Mouse (Mus musculus): ENCODE results near the gene Nosip. TPM values are rescaled to one million over a fixed set of nuclear protein-coding genes. Genes with fewer than 3 reads are reported as not detected.

The Nosip gene
- polyA plus RNA-seq, 1 experiment, result 165 TPM

DNA sequence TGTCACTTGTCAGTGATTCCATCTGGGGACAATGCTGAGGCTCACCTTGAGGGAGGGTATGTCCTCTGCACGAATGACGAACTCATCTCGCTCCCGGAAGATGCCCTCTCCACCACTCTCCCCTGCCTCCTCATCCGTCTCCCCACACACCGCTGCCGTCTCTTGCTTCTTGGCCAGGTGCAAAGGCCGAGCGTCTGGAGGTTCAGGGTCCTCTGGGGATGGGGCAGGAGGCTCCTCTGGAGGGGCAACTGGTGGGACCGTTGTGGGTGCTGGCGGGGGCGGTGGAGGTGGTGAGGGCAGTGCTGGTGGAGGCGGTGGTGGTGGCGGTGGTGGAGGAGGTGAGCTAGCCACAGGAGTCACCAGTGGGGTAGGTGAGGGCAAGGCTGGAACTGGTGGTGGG is 18.9 kb upstream of the Nosip start:
- no peak overlapping the region for H3K27ac ChIP-seq (ENCODE audit: control insufficient read depth, insufficient read depth, low read length)
- WGBS, result 98% methylated on average over 13 of the region's 14 CpGs
- DNase-seq, result no peak
- TF ChIP-seq POLR2A (IDR thresholded peaks at IDR 0.05; ENCODE audit: control insufficient read depth, extremely low read depth, insufficient read depth, low read length, poor library complexity), result no peak
- TF ChIP-seq CTCF (IDR thresholded peaks at IDR 0.05; ENCODE audit: borderline replicate concordance, control insufficient read depth, extremely low read depth, insufficient read depth, low read length, poor library complexity), result no peak
- peaks cover 79% of the 10 kb centered on the region for H3K36me3 ChIP-seq (ENCODE audit: control insufficient read depth, insufficient read depth, low read length)
- no peaks in the 10 kb centered on the region for H3K4me1 ChIP-seq (replicated peaks; ENCODE audit: control insufficient read depth, insufficient read depth, low read length)
- no peaks in the 10 kb centered on the region for H3K27me3 ChIP-seq (ENCODE audit: control insufficient read depth, insufficient read depth, low read length)
- H3K4me3 ChIP-seq (ENCODE audit: control insufficient read depth, insufficient read depth, low read length), result no peak overlapping the region

DNA sequence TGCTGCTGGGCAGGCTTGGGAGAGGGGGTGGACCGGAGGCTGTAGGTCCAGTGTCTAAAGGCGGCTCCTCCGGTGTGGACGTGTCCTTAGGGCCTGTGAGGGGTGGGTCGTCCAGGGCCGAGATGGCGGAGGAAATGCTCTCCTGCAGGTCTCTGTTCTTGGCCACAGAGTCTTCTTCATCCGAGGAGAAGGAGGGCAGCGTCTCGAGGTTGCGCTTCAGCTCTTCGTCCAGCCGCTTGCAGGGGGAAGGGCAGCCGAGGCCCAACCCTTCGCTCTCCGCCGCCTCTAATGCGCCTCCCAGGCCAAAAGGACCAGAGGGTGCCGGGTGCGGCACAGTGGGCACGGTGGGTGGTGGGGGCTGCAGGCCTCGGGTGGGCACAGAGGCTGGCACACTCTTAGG is 16.5 kb upstream of the Nosip start:
- 95% methylated on average over 22 of the region's 22 CpGs for WGBS
- H3K36me3 ChIP-seq (ENCODE audit: control insufficient read depth, insufficient read depth, low read length), result peaks cover 84% of the 10 kb centered on the region
- H3K4me3 ChIP-seq (ENCODE audit: control insufficient read depth, insufficient read depth, low read length), result no peak overlapping the region
- H3K4me1 ChIP-seq (replicated peaks; ENCODE audit: control insufficient read depth, insufficient read depth, low read length), result no peaks in the 10 kb centered on the region; the same call in 1 of the 2 replicates
- TF ChIP-seq POLR2A (IDR thresholded peaks at IDR 0.05; ENCODE audit: control insufficient read depth, extremely low read depth, insufficient read depth, low read length, poor library complexity) (no peak), CTCF (IDR thresholded peaks at IDR 0.05; ENCODE audit: borderline replicate concordance, control insufficient read depth, extremely low read depth, insufficient read depth, low read length, poor library complexity) (no peak)
- no peak for DNase-seq
- H3K27ac ChIP-seq (ENCODE audit: control insufficient read depth, insufficient read depth, low read length), result no peak overlapping the region
- H3K27me3 ChIP-seq (ENCODE audit: control insufficient read depth, insufficient read depth, low read length), result no peaks in the 10 kb centered on the region

DNA sequence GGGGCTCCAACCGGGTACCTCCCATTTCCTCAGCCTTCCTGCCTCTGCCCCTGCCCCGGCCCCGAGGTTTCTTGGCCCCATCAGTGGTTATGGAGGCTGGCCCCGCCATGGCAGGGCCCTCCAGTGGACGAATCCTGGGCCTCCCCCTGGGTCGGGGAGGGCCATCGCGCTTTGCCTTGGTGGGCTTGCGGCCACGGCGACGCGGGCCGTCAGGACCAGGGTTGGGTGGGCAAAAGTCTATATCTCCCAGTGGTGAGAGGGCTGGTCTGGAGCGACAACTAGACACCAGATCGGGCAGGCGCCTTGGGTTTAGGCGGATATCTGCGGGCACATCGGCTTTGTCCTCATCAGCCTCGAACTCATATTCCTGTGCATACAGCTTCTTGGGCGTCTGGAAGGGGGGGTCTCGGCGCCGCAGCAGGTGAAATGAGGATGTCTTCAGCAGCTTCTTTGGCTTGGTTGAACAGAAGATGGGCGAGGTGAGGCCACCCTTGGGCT is 15.3 kb upstream of the Nosip start:
- TF ChIP-seq CTCF (IDR thresholded peaks at IDR 0.05; ENCODE audit: borderline replicate concordance, control insufficient read depth, extremely low read depth, insufficient read depth, low read length, poor library complexity) (no peak), POLR2A (IDR thresholded peaks at IDR 0.05; ENCODE audit: control insufficient read depth, extremely low read depth, insufficient read depth, low read length, poor library complexity) (no peak)
- no peak for DNase-seq
- no peak overlapping the region for H3K27ac ChIP-seq (ENCODE audit: control insufficient read depth, insufficient read depth, low read length)
- 95% methylated on average over 26 of the region's 26 CpGs for WGBS
- no peaks in the 10 kb centered on the region for H3K27me3 ChIP-seq (ENCODE audit: control insufficient read depth, insufficient read depth, low read length)
- peaks cover 72% of the 10 kb centered on the region for H3K36me3 ChIP-seq (ENCODE audit: control insufficient read depth, insufficient read depth, low read length)
- no peak overlapping the region for H3K4me3 ChIP-seq (ENCODE audit: control insufficient read depth, insufficient read depth, low read length)
- H3K4me1 ChIP-seq (replicated peaks; ENCODE audit: control insufficient read depth, insufficient read depth, low read length), result peaks cover 11% of the 10 kb centered on the region

DNA sequence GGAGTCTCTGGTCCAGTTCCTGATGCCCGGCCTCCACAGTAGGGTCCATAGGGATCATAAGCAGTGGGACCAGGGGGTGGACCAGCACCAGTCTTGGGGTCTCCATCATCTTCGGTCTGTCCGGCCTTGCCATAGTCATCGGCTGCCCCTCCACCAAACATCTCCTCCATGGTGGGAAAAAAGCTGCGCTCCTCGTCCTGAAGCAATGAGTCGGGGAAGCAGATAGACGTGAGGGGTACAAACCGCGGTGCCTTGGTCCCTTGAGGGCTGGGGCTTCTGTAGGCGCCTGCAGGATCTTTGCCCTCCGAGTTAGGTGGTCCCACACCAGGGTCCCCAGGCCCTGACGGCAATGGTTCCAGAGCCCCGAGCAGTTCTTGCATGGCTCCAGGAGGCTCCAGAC is 14.7 kb upstream of the Nosip start:
- WGBS, result 98% methylated on average over 14 of the region's 14 CpGs
- H3K4me3 ChIP-seq (ENCODE audit: control insufficient read depth, insufficient read depth, low read length), result no peak overlapping the region
- no peak overlapping the region for H3K27ac ChIP-seq (ENCODE audit: control insufficient read depth, insufficient read depth, low read length)
- TF ChIP-seq POLR2A (IDR thresholded peaks at IDR 0.05; ENCODE audit: control insufficient read depth, extremely low read depth, insufficient read depth, low read length, poor library complexity) (no peak), CTCF (IDR thresholded peaks at IDR 0.05; ENCODE audit: borderline replicate concordance, control insufficient read depth, extremely low read depth, insufficient read depth, low read length, poor library complexity) (no peak)
- DNase-seq, result no peak
- H3K36me3 ChIP-seq (ENCODE audit: control insufficient read depth, insufficient read depth, low read length), result peaks cover 66% of the 10 kb centered on the region
- no peaks in the 10 kb centered on the region for H3K27me3 ChIP-seq (ENCODE audit: control insufficient read depth, insufficient read depth, low read length)
- H3K4me1 ChIP-seq (replicated peaks; ENCODE audit: control insufficient read depth, insufficient read depth, low read length), result peaks cover 15% of the 10 kb centered on the region

DNA sequence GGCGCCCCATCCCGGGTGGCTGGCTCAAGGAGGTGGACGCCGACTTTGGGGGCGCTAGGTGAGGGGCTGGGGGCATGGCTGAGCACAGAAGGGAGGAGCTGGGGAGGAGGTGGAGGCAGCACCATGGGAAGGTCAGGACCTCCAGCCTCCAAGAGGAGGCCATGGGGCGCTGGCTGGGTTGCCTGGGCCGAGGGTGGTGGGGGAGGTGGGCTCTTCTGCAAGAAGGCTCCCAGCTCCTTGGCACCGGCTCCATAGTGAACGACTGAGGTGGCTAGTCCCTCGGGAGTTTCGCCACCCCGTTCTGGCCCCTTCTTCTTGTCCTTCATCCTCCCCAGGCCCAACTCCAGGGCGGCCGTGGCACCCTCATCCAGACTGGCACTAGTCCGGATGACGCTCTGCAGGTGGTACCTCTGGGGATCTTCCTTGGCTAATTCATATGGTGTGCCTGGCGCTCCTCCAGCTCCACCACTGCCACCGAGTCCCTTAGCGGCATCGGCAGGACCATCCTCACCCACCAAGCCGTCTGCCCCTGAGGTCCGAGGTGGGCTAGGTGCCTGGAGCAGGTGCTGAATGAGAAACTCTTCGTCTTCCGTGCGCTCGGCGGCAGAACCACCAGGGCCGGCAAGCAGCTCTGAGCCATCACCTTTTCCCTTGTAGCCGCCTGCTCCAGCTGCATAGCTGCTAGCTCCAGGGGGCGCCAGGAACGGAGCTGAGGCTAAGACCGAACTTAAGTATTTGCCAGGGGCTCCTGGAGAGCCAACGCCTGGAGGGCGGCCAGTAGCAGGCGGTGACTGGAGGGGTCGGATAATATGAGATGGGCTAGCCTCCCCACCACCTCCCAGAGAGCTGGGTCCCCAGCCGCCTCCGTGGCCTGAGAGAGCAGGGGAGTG is 14.0 kb upstream of the Nosip start:
- WGBS, result 98% methylated on average over 38 of the region's 38 CpGs
- TF ChIP-seq CTCF (IDR thresholded peaks at IDR 0.05; ENCODE audit: borderline replicate concordance, control insufficient read depth, extremely low read depth, insufficient read depth, low read length, poor library complexity) (no peak), POLR2A (IDR thresholded peaks at IDR 0.05; ENCODE audit: control insufficient read depth, extremely low read depth, insufficient read depth, low read length, poor library complexity) (no peak)
- Histone ChIP-seq H3K4me1 (replicated peaks; ENCODE audit: control insufficient read depth, insufficient read depth, low read length) (peaks cover 15% of the 10 kb centered on the region), H3K4me3 (ENCODE audit: control insufficient read depth, insufficient read depth, low read length) (no peak overlapping the region), H3K36me3 (ENCODE audit: control insufficient read depth, insufficient read depth, low read length) (peaks cover 58% of the 10 kb centered on the region), H3K27ac (ENCODE audit: control insufficient read depth, insufficient read depth, low read length) (no peak overlapping the region), H3K27me3 (ENCODE audit: control insufficient read depth, insufficient read depth, low read length) (no peaks in the 10 kb centered on the region)
- no peak for DNase-seq

DNA sequence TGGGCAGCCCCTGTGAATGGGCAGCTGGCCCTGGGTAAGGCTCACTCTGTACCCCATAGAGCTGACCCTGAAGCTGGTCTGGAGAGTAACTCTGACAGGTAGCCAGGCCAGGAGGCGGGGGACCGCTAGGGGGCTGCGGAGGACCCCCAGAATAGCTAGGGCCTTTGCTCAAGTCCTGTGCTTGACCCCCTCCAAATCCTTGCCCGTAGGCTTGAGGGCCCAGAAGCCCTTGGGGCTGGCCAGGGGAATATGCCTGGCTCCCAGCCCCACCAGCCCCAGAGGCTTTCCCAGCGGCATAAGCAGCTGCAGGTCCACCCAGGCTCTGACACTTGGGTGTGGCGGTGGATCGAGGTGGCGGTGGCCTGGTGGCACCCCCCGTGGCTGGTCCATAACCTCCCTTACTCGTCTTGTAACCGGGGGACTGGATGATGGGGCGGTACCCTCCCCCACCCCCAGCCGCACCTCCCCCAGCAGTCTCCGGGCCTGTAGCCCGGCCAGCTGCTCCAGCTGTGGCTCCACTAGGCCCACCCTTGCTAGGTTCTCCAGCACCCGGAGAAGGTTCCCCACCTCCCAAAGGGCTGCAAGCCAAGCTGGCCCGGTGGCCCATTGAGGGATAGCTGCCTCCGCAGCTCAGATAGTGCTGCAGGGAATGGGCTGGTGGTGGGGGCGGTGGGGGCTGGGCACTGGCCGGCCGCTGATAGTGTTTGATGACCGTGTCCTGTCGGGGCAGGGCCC is 13.1 kb upstream of the Nosip start:
- Histone ChIP-seq H3K36me3 (ENCODE audit: control insufficient read depth, insufficient read depth, low read length) (peaks cover 50% of the 10 kb centered on the region), H3K4me3 (ENCODE audit: control insufficient read depth, insufficient read depth, low read length) (no peak overlapping the region), H3K4me1 (replicated peaks; ENCODE audit: control insufficient read depth, insufficient read depth, low read length) (peaks cover 20% of the 10 kb centered on the region), H3K27ac (ENCODE audit: control insufficient read depth, insufficient read depth, low read length) (no peak overlapping the region), H3K27me3 (ENCODE audit: control insufficient read depth, insufficient read depth, low read length) (no peaks in the 10 kb centered on the region)
- no peak for DNase-seq
- TF ChIP-seq POLR2A (IDR thresholded peaks at IDR 0.05; ENCODE audit: control insufficient read depth, extremely low read depth, insufficient read depth, low read length, poor library complexity), result no peak
- no peak for TF ChIP-seq CTCF (IDR thresholded peaks at IDR 0.05; ENCODE audit: borderline replicate concordance, control insufficient read depth, extremely low read depth, insufficient read depth, low read length, poor library complexity)
- 97% methylated on average over 23 of the region's 23 CpGs for WGBS
